Mouse (Mus musculus) liver, embryonic 14.5 days (tissue): ENCODE data around the gene Bri3bp. TPM values are rescaled to one million over a fixed set of nuclear protein-coding genes. Genes with fewer than 3 reads are reported as not detected.
A peak's percentile ranks its signal among the peaks of the same experiment; 100 is the strongest.
"Not testable (repeated sequence)": the region's sequence is repeated elsewhere in the genome, so short reads cannot be mapped to it uniquely, and the experiment has no call there.

Experiments used
- ATAC-seq: fragments of 200-750 bp; cut with Nextera tagmentation; 2 replicates; pipeline ENCODE4 v1.8.0; 2017; ENCODE audit warnings: moderate number of reproducible peaks, mild to moderate bottlenecking, moderate library complexity; ENCODE audit not compliant: insufficient read depth
- DNase-seq, 3 experiments: peaks; one replicate each; pipeline ENCODE4 v3.0.0-alpha.2; 2012 to 2013; ENCODE audit warnings: low read depth in 3 of 3, low spot score in 3 of 3
- H3K27ac ChIP-seq: fragments of 300-500 bp; sonication (generic); 2 replicates; pipeline ENCODE4 v1.5.1; 2014; ENCODE audit warnings: moderate library complexity, mild to moderate bottlenecking, control low read depth, inconsistent platforms
- H3K27me3 ChIP-seq: fragments of 300-500 bp; sonication (generic); 2 replicates; pipeline ENCODE4 v1.6.1; 2014; ENCODE audit warnings: mild to moderate bottlenecking, low read length, moderate library complexity; ENCODE audit not compliant: control insufficient read depth, insufficient read depth
- H3K36me3 ChIP-seq: fragments of 300-500 bp; sonication (generic); replicated peaks from 2 replicates; pipeline ENCODE4 v1.6.1; 2014; ENCODE audit warnings: low read depth; ENCODE audit not compliant: control insufficient read depth, insufficient read depth
- H3K4me1 ChIP-seq, 2 experiments: fragments of 200-500 bp in 1 of 2; fragments of 300-500 bp in 1 of 2; sonication (generic) in 1 of 2; replicated peaks; 2 replicates each; pipeline ENCODE4 v1.6.1; 2012 to 2014; ENCODE audit warnings: antibody characterized with exemption in 1 of 2, inconsistent platforms in 1 of 2, low read length in 1 of 2; ENCODE audit not compliant: control insufficient read depth in 2 of 2, insufficient read depth in 2 of 2
- H3K4me2 ChIP-seq: fragments of 300-500 bp; sonication (generic); 2 replicates; pipeline ENCODE4 v1.6.1; 2014; ENCODE audit warnings: low read depth, mild to moderate bottlenecking, control low read depth, moderate library complexity
- H3K4me3 ChIP-seq, 2 experiments: fragments of 200-500 bp in 1 of 2; fragments of 300-500 bp in 1 of 2; sonication (generic) in 1 of 2; 2 replicates each; pipeline ENCODE4 v1.5.1; 2012 to 2014; ENCODE audit warnings: low read depth in 2 of 2, low read length in 2 of 2, mild to moderate bottlenecking in 2 of 2, control low read depth in 1 of 2, inconsistent platforms in 1 of 2, moderate library complexity in 1 of 2; ENCODE audit not compliant: insufficient read depth in 1 of 2
- H3K9ac ChIP-seq: fragments of 300-500 bp; sonication (generic); replicated peaks from 2 replicates; pipeline ENCODE4 v1.6.1; 2014; ENCODE audit warnings: mild to moderate bottlenecking, control low read depth, moderate library complexity
- H3K9me3 ChIP-seq: fragments of 300-500 bp; sonication (generic); 2 replicates; pipeline ENCODE4 v1.6.1; 2016; ENCODE audit warnings: low read length, mixed read lengths; ENCODE audit not compliant: control insufficient read depth
- CTCF ChIP-seq: IDR thresholded peaks from 2 replicates; pipeline ENCODE4 v1.5.1; 2016; ENCODE audit warnings: antibody characterized with exemption, low read depth, control low read depth
- EP300 ChIP-seq: IDR thresholded peaks from 2 replicates; pipeline ENCODE4 v1.6.1; 2016; ENCODE audit warnings: antibody characterized with exemption, low read depth
- WGBS: fragments of 180-500 bp; shearing (Covaris S2); extraction: QIAGEN DNeasy Blood & Tissue Kit; methylation state at CpG from one replicate; pipeline ENCODE4 v1.1.7; 2014; ENCODE audit not compliant: insufficient replicate concordance; 5-methylcytosine and 5-hydroxymethylcytosine counted together
- polyA plus RNA-seq, 2 experiments: library from polyadenylated mRNA; depleted of rRNA in 1 of 2; stranded (reverse) in 1 of 2; unstranded in 1 of 2; fragments of >200 nt; fragmentation: Nextera tagmentation in 1 of 2; extraction: Ambion mirVana in 1 of 2; gene quantifications; 2 replicates each; pipeline versions ENCODE4 v1.2.1 to v1.2.3; 2012 to 2014

The Bri3bp gene
- polyA plus RNA-seq, 2 experiments = 4.9 to 16.4 TPM

- H3K4me3 ChIP-seq = no peak overlapping the region
- 70% methylated on average over 11 of the region's 11 CpGs for WGBS
- H3K9me3 ChIP-seq = no peaks in the 10 kb centered on the region
- TF ChIP-seq CTCF (no peak), EP300 (no peak)
- H3K27me3 ChIP-seq = no peaks in the 10 kb centered on the region
- no peak overlapping the region for H3K27ac ChIP-seq
- no peak overlapping the region for H3K9ac ChIP-seq
- H3K4me2 ChIP-seq = no peak overlapping the region
- DNase-seq (no peak), ATAC-seq (no peak)
- H3K4me1 ChIP-seq = no peaks in the 10 kb centered on the region; a peak in 1 of 4 replicates
- H3K36me3 ChIP-seq = peaks cover 5% of the 10 kb centered on the region
Observed at GRCm38 (mm10) chr5:125487375-125488115, 46.2 kb downstream of the Bri3bp start.

- TF ChIP-seq EP300 (no peak), CTCF (peak; percentile 61)
- no peaks in the 10 kb centered on the region; a peak in 1 of 4 replicates for H3K4me1 ChIP-seq
- no peak overlapping the region for H3K9ac ChIP-seq
- DNase-seq (no peak), ATAC-seq (no peak)
- H3K4me3 ChIP-seq = no peak overlapping the region
- H3K4me2 ChIP-seq = no peak overlapping the region
- 53% methylated on average over 4 of the region's 4 CpGs for WGBS
- no peaks in the 10 kb centered on the region for H3K9me3 ChIP-seq
- no peak overlapping the region for H3K27ac ChIP-seq
- peaks cover under 1% of the 10 kb centered on the region for H3K36me3 ChIP-seq
- no peaks in the 10 kb centered on the region for H3K27me3 ChIP-seq
Observed at GRCm38 (mm10) chr5:125488116-125488455, 46.7 kb downstream of the Bri3bp start.

- H3K4me2 ChIP-seq, H3K36me3 ChIP-seq, H3K4me1 ChIP-seq, H3K27ac ChIP-seq, DNase-seq, H3K4me3 ChIP-seq, H3K27me3 ChIP-seq, H3K9me3 ChIP-seq, H3K9ac ChIP-seq, ATAC-seq: not testable (repeated sequence)
- 74% methylated on average over 5 of the region's 5 CpGs for WGBS
Observed at GRCm38 (mm10) chr5:125488953-125489352, 47.6 kb downstream of the Bri3bp start.

GRCm38 (mm10) chr5:125491107-125491506 lies 49.7 kb downstream of the Bri3bp start:
- TF ChIP-seq EP300 = no peak
- TF ChIP-seq CTCF = no peak
- Histone ChIP-seq H3K4me3 (no peak overlapping the region), H3K9me3 (no peaks in the 10 kb centered on the region), H3K9ac (no peak overlapping the region), H3K27ac (no peak overlapping the region), H3K36me3 (no peaks in the 10 kb centered on the region; the same call in 1 of the 2 replicates), H3K27me3 (no peaks in the 10 kb centered on the region), H3K4me1 (no peaks in the 10 kb centered on the region), H3K4me2 (no peak overlapping the region)
- DNase-seq (no peak), ATAC-seq (no peak)
- WGBS = 83% methylated on average over 10 of the region's 10 CpGs

- Histone ChIP-seq H3K9me3 (no peaks in the 10 kb centered on the region), H3K27ac (no peak overlapping the region), H3K36me3 (no peaks in the 10 kb centered on the region; the same call in 1 of the 2 replicates), H3K27me3 (no peaks in the 10 kb centered on the region), H3K4me3 (no peak overlapping the region), H3K9ac (no peak overlapping the region), H3K4me2 (no peak overlapping the region), H3K4me1 (no peaks in the 10 kb centered on the region)
- no peak for TF ChIP-seq EP300
- TF ChIP-seq CTCF = no peak
- ATAC-seq (no peak), DNase-seq (no peak)
- WGBS = 75% methylated on average over 17 of the region's 17 CpGs
Observed at GRCm38 (mm10) chr5:125492379-125493092, 51.2 kb downstream of the Bri3bp start.
